Mouse (Mus musculus) ovary, postnatal 14 days (tissue): ENCODE data around the gene Zmiz1.
A peak's percentile ranks its signal among the peaks of the same experiment; 100 is the strongest.

Experiments
- DNase-seq: peaks from one replicate; pipeline ENCODE4 v3.0.0; 2022; ENCODE audit warnings: low spot score

Gene Zmiz1

DNA sequence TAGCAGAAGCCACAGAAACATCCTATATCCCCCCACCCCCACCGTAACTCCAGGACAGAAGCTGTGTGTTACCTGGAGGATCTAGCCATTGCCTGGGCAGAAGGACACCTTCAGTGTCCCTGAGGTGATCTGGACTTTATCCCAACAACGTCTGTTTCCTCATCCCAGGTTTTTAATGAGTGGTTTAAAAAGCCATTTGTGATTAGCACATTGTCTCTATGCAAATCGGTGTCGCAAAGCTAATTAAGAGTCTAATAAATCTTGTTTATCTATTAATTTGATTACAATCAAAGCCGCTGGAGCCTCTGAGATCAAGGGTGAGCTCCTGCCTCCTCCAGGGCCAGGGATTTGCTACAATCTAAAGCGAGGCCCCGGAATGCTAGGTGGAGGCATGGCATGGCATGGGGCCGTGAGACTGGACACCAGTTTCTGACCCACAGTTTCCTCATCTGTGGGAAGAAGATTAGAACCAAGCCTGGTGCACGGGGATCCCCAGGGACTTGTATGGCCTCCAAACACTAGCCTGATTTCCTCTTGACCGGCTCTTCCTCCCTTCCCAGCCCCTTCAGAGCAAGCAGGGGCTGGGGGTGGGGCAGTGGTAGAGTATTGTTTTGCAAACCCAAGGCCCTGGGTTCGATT lies 180.3 kb downstream of the Zmiz1 start:
- no peak for DNase-seq

DNA sequence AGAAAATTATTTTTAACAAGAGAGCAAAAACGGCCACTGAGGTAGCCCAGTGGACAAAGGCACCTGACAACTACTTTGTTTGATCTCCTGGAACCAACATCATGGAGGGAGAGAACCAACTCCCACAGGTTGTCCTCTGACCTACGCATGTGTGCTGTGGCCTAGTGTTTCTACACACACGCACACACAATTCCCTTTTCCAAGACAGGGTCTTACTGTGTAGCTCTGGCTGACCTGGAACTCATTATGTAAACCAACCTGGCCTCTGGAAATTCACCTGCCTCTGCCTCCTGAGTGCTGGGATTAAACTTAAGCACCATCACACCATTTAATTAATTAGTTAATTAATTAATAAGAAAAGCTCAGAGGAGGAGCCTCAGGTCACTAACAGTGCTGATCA lies 181.0 kb downstream of the Zmiz1 start:
- DNase-seq: no peak

DNA sequence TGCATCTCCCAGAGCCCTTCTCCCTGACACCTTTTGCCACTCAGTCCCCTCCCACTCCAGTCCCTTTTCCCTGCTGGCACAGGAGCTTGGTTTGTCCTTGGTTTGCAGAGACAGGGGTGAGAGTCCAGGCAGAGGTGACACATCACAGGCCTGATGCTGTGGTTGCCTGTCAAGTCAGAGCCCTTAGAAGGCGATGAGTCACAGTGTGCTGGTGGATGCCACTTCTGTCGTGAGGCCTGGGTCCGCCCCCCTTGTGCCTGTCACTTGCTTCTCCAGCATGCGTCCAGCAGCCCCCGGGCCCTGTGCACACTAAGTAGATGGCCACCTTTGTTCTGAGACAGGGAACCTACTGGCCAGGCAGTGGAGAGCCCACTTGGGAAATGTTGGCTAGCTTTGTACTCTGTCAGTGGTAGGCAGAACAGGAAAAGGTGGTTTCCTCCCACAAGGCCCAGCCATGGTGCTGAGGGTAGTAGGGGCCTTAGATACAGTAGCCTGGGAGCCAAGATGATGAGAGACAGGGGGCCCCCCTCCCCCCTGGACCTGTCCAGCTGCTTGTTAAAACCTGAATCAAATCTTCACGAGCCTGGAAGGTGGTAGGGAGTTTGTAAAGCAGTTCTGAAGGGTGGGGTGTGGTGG lies 181.6 kb downstream of the Zmiz1 start:
- no peak for DNase-seq

DNA sequence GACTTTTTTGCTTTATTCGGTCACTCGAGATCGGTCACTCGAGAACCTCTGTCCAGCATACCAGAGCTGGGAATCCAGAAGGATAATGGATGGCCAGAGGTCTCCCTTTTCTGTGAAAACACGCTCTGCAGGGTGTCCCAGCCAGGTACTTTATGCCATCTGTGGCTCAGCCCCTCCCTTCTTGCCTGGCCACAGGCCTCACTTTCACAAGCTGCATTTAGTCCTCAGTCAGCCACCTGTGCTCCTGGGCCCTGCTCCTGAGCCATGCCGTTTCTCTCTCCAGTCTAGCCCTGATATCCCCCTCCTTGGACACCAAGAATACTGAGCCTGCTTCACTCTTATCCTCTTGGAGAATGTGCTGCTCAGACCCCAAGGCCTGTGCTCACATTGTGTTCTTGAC lies 182.1 kb downstream of the Zmiz1 start:
- no peak for DNase-seq

DNA sequence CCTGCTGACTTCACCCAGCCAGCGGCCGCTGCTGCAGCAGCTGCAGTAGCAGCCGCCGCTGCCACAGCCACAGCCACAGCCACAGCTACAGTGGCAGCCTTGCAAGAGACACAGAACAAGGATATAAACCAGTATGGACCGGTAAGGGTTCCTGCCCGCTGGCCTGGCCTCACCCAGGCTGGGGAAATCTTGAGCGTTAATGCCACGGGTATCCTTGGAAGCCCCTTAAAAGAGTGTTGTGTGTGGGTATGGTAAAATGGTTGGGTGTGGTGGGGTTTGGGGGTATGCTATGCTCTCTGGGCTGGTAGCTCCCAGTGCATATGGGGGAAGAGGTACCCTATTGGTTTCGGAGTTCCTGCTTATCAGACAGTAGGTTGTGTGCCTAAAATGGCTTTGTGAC lies 186.7 kb downstream of the Zmiz1 start:
- DNase-seq: no peak

DNA sequence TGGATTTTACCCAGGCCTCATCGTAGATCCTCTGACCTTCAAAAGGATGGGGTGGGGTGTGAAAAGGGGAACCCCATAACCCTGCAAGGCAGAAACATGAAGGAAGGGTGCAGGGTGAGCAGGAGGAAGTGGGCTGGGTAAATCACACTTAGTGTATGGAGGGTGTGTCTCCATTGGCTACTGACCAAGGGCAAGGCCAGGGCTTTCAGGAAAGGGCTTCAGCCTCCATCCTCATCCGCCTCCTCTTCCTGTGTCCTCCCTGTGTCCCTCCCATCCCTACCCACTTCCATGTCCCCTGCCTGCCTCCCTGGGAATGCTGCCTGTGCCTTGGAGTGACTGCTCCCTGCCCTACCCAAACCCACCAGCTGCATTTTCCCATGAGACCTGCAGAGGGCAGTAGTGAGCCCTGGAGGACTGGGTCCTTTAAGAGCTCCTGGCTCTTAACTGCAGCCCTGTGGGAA lies 187.2 kb downstream of the Zmiz1 start:
- peak; percentile 54 for DNase-seq

DNA sequence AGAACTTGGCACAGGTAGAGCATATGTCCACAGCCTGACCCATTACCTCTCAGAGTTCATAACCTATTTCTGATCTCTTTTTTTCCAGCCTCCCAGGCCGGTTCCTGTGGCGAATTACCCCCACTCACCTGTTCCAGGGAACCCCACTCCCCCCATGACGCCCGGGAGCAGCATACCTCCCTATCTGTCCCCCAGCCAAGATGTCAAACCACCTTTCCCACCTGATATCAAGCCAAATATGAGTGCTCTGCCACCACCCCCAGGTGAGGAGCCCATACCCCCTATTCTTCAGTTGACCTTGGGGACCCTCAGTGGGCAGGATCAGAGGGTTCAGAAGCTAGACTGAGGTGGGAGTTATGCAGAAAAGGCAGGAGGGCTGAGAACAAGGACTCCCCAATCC lies 192.1 kb downstream of the Zmiz1 start:
- DNase-seq: no peak

DNA sequence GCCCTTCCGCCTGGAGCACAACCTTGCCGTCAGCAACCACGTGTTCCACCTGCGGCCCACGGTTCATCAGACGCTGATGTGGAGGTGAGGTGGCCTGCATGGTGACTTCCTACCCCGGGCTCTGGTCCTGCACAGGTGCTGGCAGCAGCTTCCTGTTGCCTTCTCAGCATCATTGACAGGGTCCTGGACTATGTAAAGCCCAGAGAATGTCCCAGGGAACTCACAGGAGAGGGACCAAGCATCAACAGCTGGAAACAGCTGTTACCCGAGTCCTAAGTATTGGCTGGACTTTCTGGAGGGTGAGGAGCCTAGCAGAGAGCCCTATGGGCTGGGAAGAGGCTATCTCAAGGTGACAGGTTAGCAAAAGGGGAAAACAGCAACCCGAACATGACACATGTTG lies 192.9 kb downstream of the Zmiz1 start:
- no peak for DNase-seq

DNA sequence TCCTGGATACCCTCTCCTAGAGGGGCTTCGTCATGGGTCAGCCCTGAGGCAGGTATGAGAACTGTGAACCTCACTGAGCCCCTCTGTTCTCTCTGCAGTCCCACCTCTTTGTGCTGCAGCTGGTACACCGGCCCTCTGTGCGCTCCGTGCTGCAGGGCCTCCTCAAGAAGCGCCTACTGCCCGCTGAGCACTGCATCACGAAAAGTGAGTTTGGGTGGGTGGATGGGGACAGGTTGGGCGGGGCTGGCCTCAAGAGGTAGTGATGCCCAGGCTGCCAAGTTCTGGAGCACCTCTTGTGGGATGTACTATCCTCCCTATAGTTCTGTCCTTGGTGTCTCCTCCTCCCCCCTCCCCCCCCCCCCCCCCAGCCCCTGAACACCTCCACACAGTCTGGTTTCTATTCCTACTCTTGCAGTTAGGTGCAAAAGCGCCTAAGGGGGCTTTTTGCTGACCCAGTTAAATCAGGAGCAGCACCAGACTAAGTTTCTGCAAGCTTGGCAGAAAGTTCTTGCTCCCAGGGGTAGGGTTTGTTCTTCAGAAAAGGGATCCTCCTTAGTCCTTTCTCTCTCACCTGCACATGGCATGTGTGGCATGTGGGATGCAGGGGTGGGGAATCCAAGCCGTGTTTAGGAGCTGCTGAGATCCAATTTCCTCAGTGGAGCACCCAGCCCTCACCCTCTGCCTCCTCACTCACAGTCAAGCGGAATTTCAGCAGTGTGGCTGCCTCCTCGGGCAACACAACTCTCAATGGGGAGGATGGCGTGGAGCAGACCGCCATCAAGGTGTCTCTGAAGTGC lies 195.6 kb downstream of the Zmiz1 start:
- no peak for DNase-seq

DNA sequence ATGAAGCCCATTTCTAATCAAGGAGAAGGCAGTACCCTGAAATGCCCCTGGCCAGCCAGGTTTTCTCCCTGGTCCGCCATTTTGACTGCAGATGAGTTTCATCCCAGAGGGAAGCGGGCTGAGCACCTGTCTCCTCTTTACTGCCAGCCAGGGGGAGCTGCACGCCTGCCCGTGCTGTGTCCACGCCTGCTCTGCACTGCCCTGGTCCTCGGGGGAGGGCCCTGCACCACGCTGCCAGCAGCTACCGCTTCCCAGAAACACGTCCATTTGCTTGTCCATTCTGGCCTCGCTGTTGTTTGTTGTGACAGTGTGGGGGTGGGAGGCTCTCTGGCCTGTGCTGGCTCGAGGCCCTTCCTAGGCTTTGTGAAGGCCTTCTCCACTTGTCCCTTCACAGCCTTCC lies 201.7 kb downstream of the Zmiz1 start:
- peak; percentile 17 for DNase-seq

DNA sequence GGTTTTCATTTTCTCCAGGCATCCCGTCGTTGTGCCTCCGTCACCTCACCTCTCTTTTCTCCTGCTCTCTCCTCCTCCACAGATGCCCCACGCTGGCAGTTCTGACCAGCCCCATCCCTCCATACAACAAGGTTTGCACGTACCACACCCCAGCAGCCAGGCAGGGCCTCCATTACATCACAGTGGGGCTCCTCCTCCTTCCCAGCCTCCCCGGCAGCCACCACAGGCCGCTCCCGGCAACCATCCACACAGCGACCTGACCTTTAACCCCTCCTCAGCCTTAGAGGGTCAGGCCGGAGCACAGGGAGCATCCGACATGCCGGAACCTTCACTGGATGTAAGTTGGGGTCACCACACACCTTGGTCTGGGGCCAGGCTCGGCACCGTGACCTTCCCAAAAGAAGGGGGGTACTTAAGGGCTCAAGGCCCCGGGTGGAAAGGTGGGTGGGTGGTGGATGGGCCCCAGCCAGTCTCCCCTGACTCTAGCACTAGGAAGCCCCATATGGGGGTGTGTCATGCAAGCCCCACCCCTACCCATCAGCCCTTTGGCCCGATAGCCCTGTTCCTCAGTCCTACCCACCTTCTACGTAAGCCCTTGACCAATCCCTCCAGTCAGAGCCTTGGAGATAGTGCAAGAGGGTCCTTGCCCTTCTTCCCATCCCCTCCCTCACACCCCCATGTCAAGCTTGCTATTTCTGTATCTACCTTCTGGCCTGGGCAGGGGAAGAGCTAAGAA lies 202.4 kb downstream of the Zmiz1 start:
- DNase-seq: no peak

DNA sequence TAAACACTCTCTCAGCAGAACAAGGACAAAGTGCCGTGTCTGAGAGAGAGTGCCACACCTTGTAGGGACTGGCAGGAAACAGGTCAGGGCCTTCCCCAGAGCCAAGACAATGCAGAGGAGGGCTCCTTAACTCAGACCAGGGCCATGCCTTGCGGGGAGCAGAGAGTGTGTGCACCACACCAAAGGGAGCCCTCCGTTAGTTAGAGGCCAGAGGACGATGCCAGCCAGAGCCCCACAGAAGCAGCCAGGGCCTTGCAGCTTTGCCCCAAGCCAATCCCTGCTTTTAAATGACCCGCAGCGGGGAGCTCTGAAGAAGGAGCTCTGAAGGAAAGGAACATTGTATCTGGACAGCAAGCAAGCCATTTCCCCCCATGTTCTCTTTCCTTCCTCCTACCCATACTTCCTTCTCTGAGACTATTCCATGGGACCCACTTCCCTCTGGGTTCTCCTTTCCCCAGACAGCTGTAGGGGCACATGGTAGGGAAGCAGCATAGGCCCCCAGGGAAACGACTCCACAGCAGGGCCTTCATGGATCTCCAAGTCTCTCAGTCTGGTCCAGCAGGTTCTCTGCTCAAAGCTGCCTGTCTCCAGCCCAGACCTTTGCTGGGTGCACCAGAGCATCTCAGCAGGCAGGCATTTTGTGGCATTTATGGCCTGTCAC lies 204.8 kb downstream of the Zmiz1 start:
- DNase-seq: no peak

DNA sequence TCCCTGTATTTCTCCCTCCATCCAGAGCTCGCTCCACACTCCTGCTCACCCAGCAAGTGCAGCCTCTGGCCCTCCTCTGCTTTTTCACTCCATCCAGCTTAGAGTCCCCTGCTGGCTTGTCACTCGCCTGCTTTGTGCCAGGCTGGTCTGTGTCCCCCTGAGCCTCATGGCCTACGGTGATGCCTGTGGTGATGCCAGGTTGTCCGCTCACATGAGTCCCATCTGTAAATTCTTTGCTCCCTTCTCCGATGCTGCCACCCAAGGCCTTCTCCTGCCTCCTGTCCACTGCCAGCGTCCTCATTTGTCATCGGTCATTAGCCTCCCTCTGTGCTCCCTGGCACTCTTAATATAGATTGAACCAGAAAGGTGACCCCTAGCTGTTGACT lies 205.3 kb downstream of the Zmiz1 start:
- no peak for DNase-seq

DNA sequence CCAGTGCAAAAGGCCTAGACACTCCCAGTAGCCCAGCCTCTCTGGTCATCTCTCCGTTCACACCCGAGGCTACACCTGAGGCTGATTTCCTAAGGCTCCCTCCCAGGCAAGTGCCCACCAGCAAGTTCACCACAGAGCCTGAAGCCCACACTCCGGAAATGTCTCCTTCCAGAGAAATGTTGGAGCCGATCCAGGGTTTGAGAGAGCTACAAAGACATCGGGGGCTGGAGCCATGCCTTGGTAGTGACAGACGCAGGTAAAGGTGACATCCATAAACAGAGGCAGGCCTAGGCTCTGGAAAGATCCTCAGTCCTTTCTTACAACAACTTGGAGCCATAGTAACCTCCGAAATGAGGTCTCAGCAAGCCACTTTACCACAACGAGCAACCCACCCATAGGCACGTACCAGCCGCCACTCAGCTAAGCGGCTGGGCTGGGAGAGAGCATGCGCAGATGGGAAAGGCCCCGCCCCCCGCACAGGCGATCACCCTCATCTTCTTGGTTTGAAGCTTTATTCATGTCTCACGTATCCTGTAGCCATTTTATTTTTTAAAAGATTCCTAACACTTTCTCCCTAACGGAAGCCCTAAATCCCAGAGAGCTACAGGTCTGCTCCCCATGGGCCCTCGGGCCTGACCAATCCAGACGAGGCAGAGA lies 206.5 kb downstream of the Zmiz1 start:
- DNase-seq: no peak

DNA sequence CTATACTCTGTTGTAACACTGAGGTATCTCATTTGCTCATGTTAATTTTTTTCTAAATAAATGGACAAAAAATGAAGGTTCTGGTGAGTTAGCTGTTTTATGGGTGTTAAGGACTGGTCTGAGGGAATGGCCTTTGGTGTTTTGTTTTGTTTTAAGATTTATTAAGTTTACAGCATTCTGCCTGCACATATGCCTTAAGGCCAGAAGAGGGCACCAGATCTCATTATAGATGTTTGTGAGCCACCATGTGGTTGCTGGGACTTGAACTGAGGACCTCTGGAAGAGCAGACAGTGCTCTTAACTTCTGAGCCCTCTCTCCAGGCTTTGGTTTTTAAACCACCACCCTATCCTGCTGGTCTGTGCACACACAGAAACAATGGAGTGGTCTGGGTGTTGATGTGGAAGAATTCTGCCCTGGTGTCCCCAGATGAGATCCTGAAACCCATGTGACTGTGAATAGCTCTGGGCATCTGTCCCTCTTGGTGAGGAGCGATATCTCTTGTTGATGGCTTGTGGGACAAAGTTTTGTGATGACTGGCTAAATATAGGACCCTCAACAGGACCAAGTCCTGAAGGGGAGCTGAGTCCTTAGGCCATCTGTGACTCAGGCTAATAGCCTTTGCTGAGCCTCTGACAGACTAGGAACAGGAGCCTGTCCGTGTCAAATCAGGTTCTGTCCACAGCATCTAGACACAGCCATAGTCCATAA lies 207.8 kb downstream of the Zmiz1 start:
- no peak for DNase-seq

DNA sequence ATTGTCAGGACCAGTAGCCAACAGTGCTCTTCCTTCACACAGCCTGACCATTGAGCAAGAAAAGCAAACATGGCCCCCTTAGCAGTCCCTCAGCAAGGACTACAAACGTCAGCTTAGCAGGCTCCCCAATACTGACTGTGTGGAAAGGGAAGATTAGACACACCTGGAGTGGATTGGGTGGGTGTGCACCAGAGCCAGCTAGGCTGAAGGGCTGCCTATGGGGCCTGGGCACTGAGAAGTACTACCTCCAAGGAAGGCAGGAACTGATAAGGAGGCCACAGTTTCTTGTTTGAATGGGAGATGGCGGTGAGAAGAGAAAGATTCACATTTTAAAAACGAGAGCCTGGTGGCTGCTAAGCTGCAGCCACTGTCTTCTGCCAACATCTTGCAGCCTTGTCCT lies 208.6 kb downstream of the Zmiz1 start:
- DNase-seq: no peak

DNA sequence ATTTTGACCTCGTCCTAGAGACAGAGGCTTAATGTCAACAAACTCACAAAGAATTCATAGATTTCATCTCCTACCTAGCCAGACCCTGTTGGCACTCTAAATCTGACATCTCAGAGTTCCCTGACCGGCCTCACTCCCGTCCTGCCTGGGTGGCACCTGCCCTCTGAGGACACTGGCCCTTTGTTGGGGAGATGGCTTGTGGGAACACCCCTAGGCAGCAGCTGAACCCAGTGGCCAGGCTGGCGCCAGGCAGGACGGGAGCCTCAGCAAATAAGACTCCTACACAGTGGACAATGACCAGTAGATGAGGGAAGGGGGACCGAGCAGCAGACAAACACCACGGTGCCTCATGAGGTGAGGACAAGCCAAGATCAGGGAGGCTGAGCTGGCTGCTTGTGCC lies 220.6 kb downstream of the Zmiz1 start:
- no peak for DNase-seq

DNA sequence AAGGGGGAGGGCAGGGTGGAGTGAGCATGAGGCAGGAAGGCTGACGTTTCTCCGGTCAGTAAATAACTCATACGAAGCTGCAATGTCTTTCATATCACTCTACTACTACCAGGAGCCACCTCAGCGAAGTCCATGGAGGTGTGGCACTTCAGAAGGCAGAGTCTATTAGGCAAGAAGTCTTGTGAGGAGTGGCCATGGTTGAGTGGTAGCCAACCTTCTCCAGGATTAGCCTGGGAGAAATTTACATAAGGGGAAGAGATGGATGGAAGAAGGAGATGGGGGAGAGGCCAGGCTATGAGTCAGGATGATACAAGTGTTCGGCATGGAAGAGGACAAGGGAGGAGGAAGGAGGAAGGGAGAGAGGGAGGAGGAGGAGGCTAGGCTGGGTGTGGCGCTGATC lies 223.0 kb downstream of the Zmiz1 start:
- no peak for DNase-seq

DNA sequence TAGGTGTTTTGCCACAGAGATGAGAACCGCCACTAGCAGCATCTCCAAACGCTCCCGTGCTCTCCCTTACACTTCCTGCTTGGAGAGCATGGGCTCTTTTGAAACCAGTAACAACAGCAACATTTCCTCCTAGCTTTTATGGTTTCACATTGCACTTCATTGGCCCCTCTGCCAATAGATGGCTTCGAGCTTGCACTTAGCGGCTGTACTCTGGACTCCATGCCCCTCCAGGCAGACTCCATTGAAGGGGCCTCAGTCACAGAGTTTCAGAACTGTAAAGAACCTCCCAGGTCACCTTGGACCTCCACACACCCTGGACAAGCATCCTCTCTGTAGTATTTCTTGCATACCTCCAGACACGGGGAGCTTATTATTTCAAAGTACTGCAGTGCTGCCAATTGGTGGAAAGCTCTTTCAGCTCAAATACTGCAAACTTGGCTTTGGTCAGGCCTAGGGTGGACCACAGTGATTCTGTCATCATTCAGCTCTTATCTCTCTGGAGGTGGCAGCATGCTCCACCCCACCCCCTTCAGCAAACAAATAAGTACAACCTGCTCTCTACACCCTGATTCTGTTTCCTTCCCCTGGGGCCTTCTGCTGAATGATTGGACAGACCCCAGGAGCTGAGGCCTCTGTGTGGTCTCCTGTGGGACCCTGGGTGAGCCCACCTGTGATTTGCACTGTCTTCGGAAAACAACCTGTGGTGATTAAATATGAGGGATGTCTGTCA lies 227.4 kb downstream of the Zmiz1 start:
- DNase-seq: no peak
